Mouse (Mus musculus) layer of hippocampus, adult 9-11 months (tissue): ENCODE data around the gene Rps6kb2.
"Not testable (repeated sequence)": the region's sequence is repeated elsewhere in the genome, so short reads cannot be mapped to it uniquely, and the experiment has no call there.

ENCODE experiments used
- DNase-seq: peaks from one replicate; pipeline ENCODE4 v3.0.0; 2022

Rps6kb2 gene

GRCm38 (mm10) chr19:4137913-4138312 lies 25.2 kb downstream of the Rps6kb2 start:
- no peak for DNase-seq

- DNase-seq: no peak
Observed at GRCm38 (mm10) chr19:4136463-4136862, 26.7 kb downstream of the Rps6kb2 start.

DNA sequence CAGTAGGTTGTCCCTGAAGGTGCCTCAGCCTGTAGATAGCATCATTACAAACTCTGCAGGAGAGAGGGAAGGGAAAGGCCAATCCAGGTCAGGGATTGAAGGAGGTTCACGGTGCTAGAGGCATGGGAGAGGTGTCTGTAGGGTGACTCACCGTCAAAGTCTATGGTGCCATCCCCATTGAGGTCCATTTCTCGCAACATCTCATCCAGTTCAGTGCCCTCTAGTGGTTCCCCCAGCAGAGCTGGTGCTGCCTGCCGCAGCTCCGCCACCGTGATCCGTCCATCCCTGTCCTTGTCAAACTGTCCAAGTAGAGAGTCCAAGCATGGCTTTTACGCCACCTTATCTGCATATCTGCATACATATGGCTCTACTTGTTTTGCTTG lies 27.2 kb downstream of the Rps6kb2 start:
- DNase-seq: not testable (repeated sequence)

- DNase-seq: not testable (repeated sequence)
Observed at GRCm38 (mm10) chr19:4135229-4135962, 27.8 kb downstream of the Rps6kb2 start.

DNA sequence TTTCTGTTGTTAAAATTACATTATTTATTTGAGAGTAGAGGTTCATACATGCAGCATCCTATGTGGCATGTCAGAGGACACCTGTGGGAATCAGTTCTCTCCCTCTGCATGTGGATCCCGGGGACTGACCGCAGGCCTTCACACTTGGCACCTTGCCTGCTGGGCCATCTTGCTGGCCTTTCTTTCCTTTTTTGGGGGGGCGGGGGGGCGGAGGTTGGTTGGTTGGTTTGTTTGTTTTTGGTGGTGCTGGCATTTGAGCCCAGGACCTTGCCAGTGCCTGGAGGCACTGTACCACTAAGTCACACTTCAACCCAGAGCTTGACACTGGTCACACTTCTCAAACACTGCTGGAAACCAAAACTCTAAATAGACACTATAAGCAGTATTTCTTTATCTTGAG lies 28.8 kb downstream of the Rps6kb2 start:
- no peak for DNase-seq

DNA sequence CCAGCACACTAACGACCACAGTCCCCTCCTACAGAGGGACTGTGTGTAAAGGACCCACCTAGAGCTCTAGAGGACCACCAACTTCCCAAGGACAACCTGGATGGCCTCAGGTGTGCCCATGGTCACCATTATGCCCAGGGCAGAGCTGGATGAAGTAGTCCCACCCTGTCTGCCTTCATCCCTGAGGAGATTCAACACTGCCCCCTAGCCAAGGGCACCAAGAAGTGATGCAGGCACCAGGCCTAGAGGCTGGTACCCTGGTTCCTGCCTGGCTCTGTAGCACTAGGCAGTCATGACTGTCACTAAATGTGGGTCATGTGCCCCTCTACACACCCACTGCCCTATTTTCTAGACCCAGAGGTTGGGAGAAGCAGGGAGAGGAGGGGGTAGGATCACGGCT lies 31.4 kb downstream of the Rps6kb2 start:
- DNase-seq: no peak

- no peak for DNase-seq
Observed at GRCm38 (mm10) chr19:4131075-4131474, 32.1 kb downstream of the Rps6kb2 start.

GRCm38 (mm10) chr19:4130106-4130505 lies 33.0 kb downstream of the Rps6kb2 start:
- no peak for DNase-seq

DNA sequence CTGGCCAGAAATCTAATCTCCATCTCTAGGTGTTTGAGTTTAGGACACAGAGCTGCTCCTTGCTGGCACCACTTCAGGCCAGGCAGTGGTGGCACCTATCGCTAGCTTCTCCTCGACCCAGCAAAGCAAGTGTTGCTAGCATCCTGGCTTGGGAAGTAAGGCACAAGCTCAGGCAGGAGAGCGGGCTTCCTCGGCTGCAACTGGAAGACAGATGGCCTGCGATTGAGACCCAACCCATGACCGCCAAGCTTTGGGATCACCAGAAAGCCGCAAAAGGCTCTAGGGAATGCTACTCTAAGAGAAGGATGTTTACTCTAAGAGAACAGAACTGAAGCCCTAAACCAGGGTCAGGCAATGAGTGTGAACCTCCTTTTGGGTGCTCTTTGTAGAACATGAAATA lies 33.7 kb downstream of the Rps6kb2 start:
- DNase-seq: no peak

DNA sequence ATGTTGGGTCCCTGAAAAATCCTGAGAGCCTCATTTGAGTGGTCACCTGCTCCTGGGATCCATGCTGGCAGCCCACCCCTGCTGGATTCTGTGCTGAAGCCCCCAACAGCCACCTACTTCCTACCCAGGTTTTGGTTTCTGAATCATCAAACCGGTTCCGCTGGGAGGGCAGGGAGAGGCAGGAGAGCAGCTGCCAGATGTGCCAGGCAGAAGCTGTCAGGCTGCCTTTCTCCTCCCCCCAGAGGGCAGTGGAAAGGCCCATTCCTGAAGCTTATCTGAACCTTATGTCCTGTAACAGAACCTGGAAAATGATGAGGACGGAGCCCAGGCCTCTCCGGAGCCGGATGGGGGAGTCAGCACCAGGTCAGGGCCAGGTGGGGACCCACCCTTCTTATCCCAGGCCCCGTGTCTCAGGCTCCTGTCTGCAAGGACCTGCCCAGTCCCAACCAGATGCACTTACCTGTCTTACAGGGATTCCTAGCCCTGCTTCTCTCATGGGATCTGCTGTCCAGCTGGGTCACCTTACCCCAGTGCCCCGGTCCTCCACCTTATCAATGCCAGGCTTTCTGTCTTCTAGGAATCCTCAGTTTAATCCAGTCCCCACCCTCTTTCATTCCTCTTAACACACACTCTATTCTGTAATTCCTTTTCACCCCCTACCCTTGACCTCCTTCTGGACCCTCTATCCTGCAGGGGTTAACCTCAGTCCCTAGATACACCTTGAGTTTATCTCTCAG lies 36.2 kb downstream of the Rps6kb2 start:
- DNase-seq: no peak

- DNase-seq: peak; percentile 99
Observed at GRCm38 (mm10) chr19:4125741-4126696, 37.1 kb downstream of the Rps6kb2 start, which contains the start of gene Aip. TSS of gene Aip (minus strand) at chr19:4125858.

GRCm38 (mm10) chr19:4125268-4125667 lies 37.9 kb downstream of the Rps6kb2 start:
- DNase-seq: not testable (repeated sequence)

DNA sequence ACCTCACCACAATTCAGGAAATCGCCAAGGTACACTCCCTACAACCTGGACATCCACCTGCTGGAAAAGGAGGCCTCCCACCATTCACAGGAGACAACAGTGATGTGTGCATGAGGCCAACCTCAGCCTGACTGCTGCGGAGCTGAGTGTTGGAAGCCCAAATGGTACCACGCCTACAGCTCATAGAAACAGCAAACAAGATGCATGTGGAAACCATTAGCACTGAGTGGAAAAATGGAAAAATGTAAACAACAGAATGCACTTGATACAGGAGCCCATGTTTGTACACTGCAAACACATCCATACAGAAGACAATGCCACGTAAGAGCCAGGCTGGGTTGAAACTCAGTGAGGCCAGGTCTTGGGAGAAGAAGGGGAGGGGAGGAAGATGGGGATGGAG lies 38.7 kb downstream of the Rps6kb2 start:
- DNase-seq: no peak

DNA sequence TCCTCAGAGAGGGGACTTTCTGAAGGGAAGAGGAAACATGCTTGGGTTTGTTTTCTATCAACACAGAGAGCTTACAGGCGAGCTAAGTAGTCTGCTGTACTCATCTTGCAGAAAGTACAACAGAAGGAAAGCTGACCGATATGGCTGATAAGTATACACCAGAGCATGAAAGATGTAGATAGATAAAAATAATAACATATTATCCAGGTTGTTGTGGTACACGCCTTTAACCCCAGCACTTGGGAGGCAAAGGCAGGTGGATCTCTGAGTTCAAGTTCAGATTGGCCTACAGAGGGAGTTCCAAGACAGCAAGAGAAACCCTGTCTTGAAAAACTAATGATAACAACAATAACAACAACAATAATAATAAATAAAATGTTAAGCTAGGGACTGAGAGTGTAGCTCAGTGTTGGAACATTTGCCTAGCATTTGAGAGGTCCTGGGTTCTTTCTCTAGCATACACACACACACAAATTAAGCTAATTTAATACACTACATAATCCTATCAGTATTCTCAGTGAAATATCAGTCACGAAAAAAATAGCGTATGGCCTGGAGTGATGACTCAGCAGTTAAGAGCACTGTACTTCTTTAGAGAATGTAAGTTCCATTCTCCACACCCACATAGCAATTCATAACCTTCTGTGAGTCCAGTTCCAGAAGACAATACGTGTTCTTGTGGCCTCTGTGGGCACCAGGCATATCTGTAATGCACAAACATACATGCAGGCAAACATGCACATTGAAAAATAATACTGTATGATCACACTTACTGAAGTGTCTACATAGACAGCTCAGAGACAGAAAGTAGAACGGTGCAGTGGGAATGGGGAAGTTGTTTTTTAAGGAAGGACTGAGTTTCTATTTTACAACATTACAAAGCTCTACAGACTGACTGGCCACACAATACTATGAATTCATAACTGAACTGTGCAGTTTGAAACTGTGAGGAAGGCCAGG lies 40.5 kb downstream of the Rps6kb2 start:
- DNase-seq: no peak

DNA sequence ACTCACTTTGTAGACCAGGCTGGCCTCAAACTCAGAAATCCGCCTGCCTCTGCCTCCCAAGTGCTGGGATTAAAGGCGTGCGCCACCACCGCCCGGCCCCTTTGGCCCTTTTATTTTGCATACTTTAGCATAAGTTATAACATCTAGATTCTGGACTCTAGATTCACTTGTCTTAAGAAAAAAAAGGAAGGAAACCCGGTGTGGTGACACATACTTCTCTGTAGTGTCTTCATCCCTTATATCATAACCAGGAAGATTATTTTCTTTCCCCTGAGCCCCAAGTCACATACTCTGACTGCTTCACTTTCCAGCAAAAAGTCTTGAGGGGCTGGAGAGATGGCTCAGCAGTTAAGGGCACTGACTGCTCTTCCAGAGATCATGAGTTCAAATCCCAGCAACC lies 41.3 kb downstream of the Rps6kb2 start:
- not testable (repeated sequence) for DNase-seq

GRCm38 (mm10) chr19:4121097-4121805 lies 41.9 kb downstream of the Rps6kb2 start:
- peak; percentile 98 for DNase-seq

GRCm38 (mm10) chr19:4120496-4120895 lies 42.7 kb downstream of the Rps6kb2 start:
- DNase-seq: no peak

DNA sequence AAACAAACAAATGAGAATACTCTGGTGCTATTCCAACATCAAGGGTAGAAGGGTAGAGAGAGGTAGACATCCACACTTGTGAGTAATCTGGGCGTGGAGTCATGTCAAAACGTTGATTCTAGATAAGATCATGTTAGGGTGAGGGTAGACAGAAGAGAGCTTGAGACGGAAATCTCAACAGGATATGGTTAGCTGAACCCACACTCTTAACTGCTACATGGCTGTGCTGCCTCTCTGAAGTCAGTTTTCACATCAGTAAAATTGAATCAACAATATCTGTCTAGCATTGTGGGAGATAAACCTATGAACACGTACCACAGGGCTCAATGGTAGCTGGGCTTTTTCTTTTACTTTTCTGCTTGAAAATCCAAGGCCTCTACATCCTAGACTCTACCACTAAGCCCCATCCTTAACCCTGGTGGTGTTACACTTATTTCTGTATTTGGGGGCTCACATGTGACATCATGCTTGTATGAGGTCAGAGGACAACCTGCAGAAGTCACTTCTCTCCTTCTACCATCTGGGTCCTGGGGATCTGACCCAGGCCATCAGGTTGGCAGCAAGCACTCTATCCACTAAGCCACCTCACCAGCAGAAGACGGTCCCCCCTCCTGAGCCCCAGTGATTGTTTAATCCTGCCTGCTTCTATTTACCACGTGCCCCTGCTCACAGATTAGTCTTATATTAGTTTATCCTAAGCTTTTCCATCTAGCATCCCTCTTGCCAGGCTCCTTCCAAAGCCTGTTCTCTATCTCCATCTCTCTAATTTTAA lies 43.3 kb downstream of the Rps6kb2 start:
- DNase-seq: no peak

DNA sequence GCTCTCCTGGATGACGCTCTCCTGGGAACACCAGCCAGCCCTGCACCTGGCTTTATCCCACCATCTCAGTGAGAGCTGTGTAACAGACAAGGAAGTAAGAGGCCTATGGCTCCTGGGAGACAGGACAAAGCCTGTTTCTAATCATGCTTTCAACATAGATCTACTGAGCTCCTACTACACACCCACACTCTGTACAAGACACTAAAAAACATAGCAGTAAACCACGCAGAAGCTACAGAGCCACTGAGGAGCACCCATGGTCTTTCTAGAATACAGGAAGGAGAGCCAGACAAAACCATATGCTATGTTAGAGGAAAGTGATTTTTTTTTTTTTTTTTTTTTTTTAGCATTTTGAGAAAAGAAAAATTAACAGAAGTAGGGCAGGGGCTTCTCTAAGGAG lies 44.8 kb downstream of the Rps6kb2 start:
- no peak for DNase-seq

- DNase-seq: no peak
Observed at GRCm38 (mm10) chr19:4117006-4117405, 46.1 kb downstream of the Rps6kb2 start.

DNA sequence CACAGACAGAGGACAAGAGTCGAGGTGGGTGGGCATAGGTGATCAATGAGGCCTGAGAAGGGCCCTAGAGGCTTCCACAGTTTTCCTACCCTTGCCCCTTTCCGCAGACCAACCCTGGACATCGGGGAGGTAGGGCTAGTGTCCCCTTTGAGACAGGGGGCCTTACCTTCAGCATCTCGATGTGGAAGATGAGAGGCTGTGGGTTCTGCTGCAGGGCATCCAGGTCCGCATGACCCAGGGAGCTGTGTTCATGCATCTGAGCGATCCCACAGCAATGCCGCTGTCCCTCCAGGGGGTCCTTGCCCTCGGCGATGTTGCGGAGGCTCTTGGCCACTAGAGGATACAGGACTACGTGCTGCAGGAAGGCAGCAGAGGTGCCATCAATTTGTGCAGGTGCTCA lies 47.3 kb downstream of the Rps6kb2 start:
- no peak for DNase-seq
